Mouse (Mus musculus) hindbrain, embryonic 14.5 days (tissue): ENCODE measurements around the gene Mat2a. TPM values are rescaled to one million over a fixed set of nuclear protein-coding genes. Genes with fewer than 3 reads are reported as not detected.
A peak's percentile ranks its signal among the peaks of the same experiment; 100 is the strongest.

Experiments used
- ATAC-seq: fragments of 200-750 bp; cut with Nextera tagmentation; 2 replicates; pipeline ENCODE4 v1.8.0; 2017; ENCODE audit warnings: moderate number of reproducible peaks, mild to moderate bottlenecking, moderate TSS enrichment, moderate library complexity; ENCODE audit not compliant: low FRiP score
- DNase-seq: peaks from one replicate; pipeline ENCODE4 v3.0.0-alpha.2; 2015; ENCODE audit warnings: low spot score
- H3K27ac ChIP-seq: fragments of 300-500 bp; sonication (generic); 2 replicates; pipeline ENCODE4 v1.5.1; 2014; ENCODE audit warnings: mild to moderate bottlenecking, moderate library complexity
- H3K27me3 ChIP-seq: fragments of 300-500 bp; sonication (generic); 2 replicates; pipeline ENCODE4 v1.6.1; 2014; ENCODE audit warnings: mild to moderate bottlenecking, low read length, mixed read lengths; ENCODE audit not compliant: control insufficient read depth, insufficient read depth
- H3K36me3 ChIP-seq: fragments of 300-500 bp; sonication (generic); replicated peaks from 2 replicates; pipeline ENCODE4 v1.6.1; 2014; ENCODE audit not compliant: control insufficient read depth, insufficient read depth
- H3K4me1 ChIP-seq: fragments of 300-500 bp; sonication (generic); replicated peaks from 2 replicates; pipeline ENCODE4 v1.6.1; 2014; ENCODE audit warnings: antibody characterized with exemption, low read length, mixed read lengths; ENCODE audit not compliant: control insufficient read depth, insufficient read depth
- H3K4me2 ChIP-seq: fragments of 300-500 bp; sonication (generic); replicated peaks from 2 replicates; pipeline ENCODE4 v1.6.1; 2014; ENCODE audit warnings: mild to moderate bottlenecking, moderate library complexity
- H3K4me3 ChIP-seq: fragments of 300-500 bp; sonication (generic); replicated peaks from 2 replicates; pipeline ENCODE4 v1.5.1; 2014; ENCODE audit warnings: mild to moderate bottlenecking, low read length
- H3K9ac ChIP-seq: fragments of 300-500 bp; sonication (generic); 2 replicates; pipeline ENCODE4 v1.6.1; 2014
- H3K9me3 ChIP-seq: fragments of 300-500 bp; sonication (generic); 2 replicates; pipeline ENCODE4 v1.6.1; 2016; ENCODE audit warnings: low read length; ENCODE audit not compliant: control insufficient read depth
- WGBS: fragments of 180-500 bp; shearing (Covaris S2); extraction: QIAGEN DNeasy Blood & Tissue Kit; methylation state at CpG from one replicate; pipeline ENCODE4 v1.1.7; 2014; 5-methylcytosine and 5-hydroxymethylcytosine counted together
- polyA plus RNA-seq: library from polyadenylated mRNA; unstranded; fragments of >200 nt; fragmentation: Nextera tagmentation; extraction: Ambion mirVana; gene quantifications from 2 replicates; pipeline ENCODE4 v1.2.1, GENCODE M21; 2014

Mat2a gene
- polyA plus RNA-seq, 1 experiment from 2014 or later: 336 TPM

DNA sequence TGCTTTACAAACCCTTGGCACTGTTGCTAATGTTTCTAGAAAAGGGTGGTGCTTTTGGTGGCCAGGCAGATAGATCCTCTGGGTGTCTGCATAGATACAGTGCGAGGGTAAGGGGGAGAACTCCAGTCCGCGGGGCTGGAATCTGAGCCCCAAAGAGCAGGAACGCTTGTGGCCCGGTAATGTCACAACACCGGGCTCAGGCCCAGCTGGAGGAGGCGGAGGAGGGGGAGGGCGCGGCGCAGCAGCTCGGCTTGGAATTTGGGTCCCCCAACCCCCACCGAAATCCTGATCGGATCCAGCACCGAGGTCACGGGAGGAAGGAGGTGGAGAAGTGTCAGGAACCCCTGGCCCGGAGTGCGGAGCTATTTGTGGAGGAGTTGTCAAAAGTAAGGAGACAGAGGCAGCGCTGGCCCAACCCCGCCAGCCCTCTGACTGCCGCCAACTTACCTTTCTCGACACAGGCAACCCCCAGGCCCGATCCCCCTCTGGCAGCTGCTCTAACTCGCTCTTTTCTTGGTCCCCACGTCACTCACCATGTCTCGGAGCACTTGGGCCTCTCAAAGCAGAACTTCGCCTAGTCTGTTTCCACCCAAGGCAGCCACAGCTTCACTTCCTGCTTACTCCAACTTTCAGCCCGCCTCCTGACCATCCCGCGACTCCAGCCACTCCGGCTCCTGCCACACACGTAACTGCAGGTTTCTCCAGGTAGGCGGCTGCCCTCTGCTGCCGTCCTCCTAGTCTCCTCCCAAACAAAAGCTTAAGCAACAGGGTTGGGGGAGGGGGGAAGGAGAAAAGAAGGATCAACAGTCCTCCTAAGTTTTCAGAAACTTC, 49.2 kb downstream of the Mat2a start, which contains the start of gene Vamp8:
Vamp8 (minus strand) TSS at position 763 of the 831 bp plus-strand sequence.
- Histone ChIP-seq H3K27ac (peak within 1 kb of the TSS; percentile 52; the same call in 1 of the 2 replicates), H3K4me2 (peak within 1 kb of the TSS; percentile 51), H3K9me3 (no peaks in the 10 kb centered on the region), H3K4me1 (0 out of 2 replicates have a peak, but pooled peaks cover 5% of the 10 kb centered on the region), H3K4me3 (peak within 1 kb of the TSS; percentile 30), H3K9ac (peak within 1 kb of the TSS; percentile 46), H3K27me3 (peaks cover 18% of the 10 kb centered on the region), H3K36me3 (no peaks in the 10 kb centered on the region)
- no peak for DNase-seq
- 2% methylated on average over 33 of the region's 33 CpGs for WGBS
- no peak for ATAC-seq

DNA sequence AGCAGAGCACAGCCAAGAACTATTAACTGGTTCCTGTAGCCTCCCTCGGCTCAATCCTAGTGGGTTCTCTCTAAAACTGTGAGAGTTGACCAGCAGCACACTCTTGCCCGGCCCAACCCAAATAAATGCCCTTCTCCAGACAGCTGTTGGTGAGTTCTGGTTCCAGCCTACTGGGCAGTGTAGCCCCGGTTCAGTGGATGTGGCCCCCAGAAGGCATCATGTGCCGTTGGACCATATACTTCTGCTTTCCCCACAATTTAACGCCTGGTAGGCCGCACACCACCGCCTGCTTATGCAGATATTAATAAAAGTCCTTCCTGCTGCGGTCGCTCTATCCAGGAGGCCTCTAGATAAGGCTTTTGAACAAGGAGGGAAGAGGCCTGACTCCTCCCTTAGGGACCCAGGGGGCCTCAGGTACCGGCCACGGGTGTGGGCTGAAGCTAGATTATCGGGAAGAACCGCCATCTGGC, 49.9 kb downstream of the Mat2a start:
- no peaks in the 10 kb centered on the region for H3K36me3 ChIP-seq
- peak overlapping the region; percentile 51 for H3K4me2 ChIP-seq
- 0 out of 2 replicates have a peak, but pooled peaks cover 5% of the 10 kb centered on the region for H3K4me1 ChIP-seq
- 38% methylated on average over 13 of the region's 13 CpGs for WGBS
- DNase-seq (no peak), ATAC-seq (no peak)
- no peaks in the 10 kb centered on the region for H3K9me3 ChIP-seq
- peaks cover 18% of the 10 kb centered on the region for H3K27me3 ChIP-seq
- H3K27ac ChIP-seq: 0 out of 2 replicates have a peak overlapping the region, but pooled peaks have one; percentile 52
- H3K4me3 ChIP-seq: peak overlapping the region; percentile 30
- H3K9ac ChIP-seq: peak overlapping the region; percentile 46; the same call in 1 of the 2 replicates

- no peaks in the 10 kb centered on the region for H3K9me3 ChIP-seq
- no peak overlapping the region for H3K4me3 ChIP-seq
- no peak for ATAC-seq
- DNase-seq: no peak
- 0 out of 2 replicates have a peak, but pooled peaks cover 5% of the 10 kb centered on the region for H3K4me1 ChIP-seq
- 93% methylated on average over 6 of the region's 6 CpGs for WGBS
- H3K36me3 ChIP-seq: no peaks in the 10 kb centered on the region
- H3K27me3 ChIP-seq: peaks cover 18% of the 10 kb centered on the region
- H3K27ac ChIP-seq: no peak overlapping the region
- H3K4me2 ChIP-seq: no peak overlapping the region
- H3K9ac ChIP-seq: no peak overlapping the region
These were observed 50.5 kb downstream of the Mat2a start for GRCm38 (mm10) chr6:72388791-72389329.

- Histone ChIP-seq H3K9me3 (no peaks in the 10 kb centered on the region), H3K27me3 (peaks cover 18% of the 10 kb centered on the region), H3K36me3 (no peaks in the 10 kb centered on the region), H3K4me2 (no peak overlapping the region), H3K27ac (no peak overlapping the region), H3K4me3 (no peak overlapping the region), H3K4me1 (0 out of 2 replicates have a peak, but pooled peaks cover 5% of the 10 kb centered on the region), H3K9ac (no peak overlapping the region)
- 77% methylated on average over 10 of the region's 10 CpGs for WGBS
- DNase-seq (no peak), ATAC-seq (no peak)
These were observed 51.1 kb downstream of the Mat2a start for GRCm38 (mm10) chr6:72388266-72388665.

DNA sequence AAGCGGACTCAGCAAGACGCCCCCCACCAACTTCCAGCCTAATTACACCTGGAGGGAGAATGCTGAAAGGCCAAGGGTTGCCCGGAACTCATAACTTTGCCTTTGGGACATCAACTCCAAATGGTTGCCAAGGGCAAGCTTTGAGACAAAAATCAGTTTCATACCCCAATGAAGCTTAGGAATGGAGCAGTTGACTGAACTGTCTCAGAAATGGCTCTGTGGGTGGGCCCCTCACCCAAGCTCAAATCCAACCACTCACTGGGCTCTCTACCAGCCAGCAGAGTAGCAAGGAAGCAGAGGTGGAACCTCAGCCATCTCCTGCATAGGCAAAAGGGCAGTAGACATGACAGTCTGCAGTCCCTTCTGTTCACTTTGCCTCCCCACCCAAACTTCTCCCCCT, 51.5 kb downstream of the Mat2a start:
- no peaks in the 10 kb centered on the region for H3K9me3 ChIP-seq
- H3K4me1 ChIP-seq: 0 out of 2 replicates have a peak, but pooled peaks cover 5% of the 10 kb centered on the region
- H3K4me3 ChIP-seq: no peak overlapping the region
- no peak overlapping the region for H3K27ac ChIP-seq
- peaks cover 18% of the 10 kb centered on the region for H3K27me3 ChIP-seq
- WGBS: 67% methylated on average over 3 of the region's 3 CpGs
- DNase-seq (no peak), ATAC-seq (no peak)
- H3K36me3 ChIP-seq: no peaks in the 10 kb centered on the region
- H3K9ac ChIP-seq: no peak overlapping the region
- no peak overlapping the region for H3K4me2 ChIP-seq

GRCm38 (mm10) chr6:72386561-72386960, 52.8 kb downstream of the Mat2a start:
- Histone ChIP-seq H3K27me3 (peaks cover 23% of the 10 kb centered on the region), H3K4me3 (no peak overlapping the region), H3K4me1 (0 out of 2 replicates have a peak, but pooled peaks cover 5% of the 10 kb centered on the region), H3K9me3 (no peaks in the 10 kb centered on the region), H3K36me3 (no peaks in the 10 kb centered on the region), H3K9ac (no peak overlapping the region), H3K4me2 (no peak overlapping the region), H3K27ac (no peak overlapping the region)
- no peak for DNase-seq
- 94% methylated on average over 2 of the region's 2 CpGs for WGBS
- ATAC-seq: no peak

- H3K9me3 ChIP-seq: no peaks in the 10 kb centered on the region
- H3K4me3 ChIP-seq: no peak overlapping the region
- H3K9ac ChIP-seq: no peak overlapping the region
- ATAC-seq: no peak
- H3K4me2 ChIP-seq: no peak overlapping the region
- no peak for DNase-seq
- no peaks in the 10 kb centered on the region for H3K36me3 ChIP-seq
- H3K4me1 ChIP-seq: 0 out of 2 replicates have a peak, but pooled peaks cover 8% of the 10 kb centered on the region
- H3K27me3 ChIP-seq: peaks cover 28% of the 10 kb centered on the region
- 92% methylated on average over 4 of the region's 4 CpGs for WGBS
- H3K27ac ChIP-seq: no peak overlapping the region
These were observed 54.1 kb downstream of the Mat2a start for GRCm38 (mm10) chr6:72385258-72385657.

- 95% methylated on average over 7 of the region's 7 CpGs for WGBS
These were observed 55.4 kb downstream of the Mat2a start for GRCm38 (mm10) chr6:72383952-72384351.

GRCm38 (mm10) chr6:72383142-72383820, 56.1 kb downstream of the Mat2a start:
- DNase-seq (no peak), ATAC-seq (no peak)
- Histone ChIP-seq H3K27me3 (peaks cover 32% of the 10 kb centered on the region), H3K36me3 (no peaks in the 10 kb centered on the region), H3K4me2 (no peak overlapping the region), H3K9ac (no peak overlapping the region), H3K9me3 (no peaks in the 10 kb centered on the region), H3K4me3 (no peak overlapping the region), H3K4me1 (0 out of 2 replicates have a peak, but pooled peaks cover 4% of the 10 kb centered on the region), H3K27ac (no peak overlapping the region)
- 86% methylated on average over 6 of the region's 6 CpGs for WGBS

More at GRCm38 (mm10) chr6:72383952-72384351, 55.4 kb downstream of the Mat2a start:
- no peaks in the 10 kb centered on the region for H3K9me3 ChIP-seq
- 0 out of 2 replicates have a peak, but pooled peaks cover 4% of the 10 kb centered on the region for H3K4me1 ChIP-seq
- H3K9ac ChIP-seq: no peak overlapping the region
- H3K27me3 ChIP-seq: peaks cover 31% of the 10 kb centered on the region
- no peak overlapping the region for H3K4me2 ChIP-seq
- H3K27ac ChIP-seq: no peak overlapping the region
- H3K4me3 ChIP-seq: no peak overlapping the region
- no peaks in the 10 kb centered on the region for H3K36me3 ChIP-seq
- ATAC-seq: no peak
- DNase-seq: no peak
